Mouse (Mus musculus) stomach, adult 2 months (tissue): Measurements from ENCODE around the gene Foxk1. TPM values are rescaled to one million over a fixed set of nuclear protein-coding genes. Genes with fewer than 3 reads are reported as not detected.

Experiments
- polyA plus RNA-seq: library from polyadenylated mRNA; depleted of rRNA; stranded (reverse); fragments of >200 nt; gene quantifications from 2 replicates; pipeline ENCODE4 v1.2.3, GENCODE M21; 2012; rRNA removed

Foxk1 gene
- 7.6 and 8.4 TPM in 2 replicates for polyA plus RNA-seq

DNA sequence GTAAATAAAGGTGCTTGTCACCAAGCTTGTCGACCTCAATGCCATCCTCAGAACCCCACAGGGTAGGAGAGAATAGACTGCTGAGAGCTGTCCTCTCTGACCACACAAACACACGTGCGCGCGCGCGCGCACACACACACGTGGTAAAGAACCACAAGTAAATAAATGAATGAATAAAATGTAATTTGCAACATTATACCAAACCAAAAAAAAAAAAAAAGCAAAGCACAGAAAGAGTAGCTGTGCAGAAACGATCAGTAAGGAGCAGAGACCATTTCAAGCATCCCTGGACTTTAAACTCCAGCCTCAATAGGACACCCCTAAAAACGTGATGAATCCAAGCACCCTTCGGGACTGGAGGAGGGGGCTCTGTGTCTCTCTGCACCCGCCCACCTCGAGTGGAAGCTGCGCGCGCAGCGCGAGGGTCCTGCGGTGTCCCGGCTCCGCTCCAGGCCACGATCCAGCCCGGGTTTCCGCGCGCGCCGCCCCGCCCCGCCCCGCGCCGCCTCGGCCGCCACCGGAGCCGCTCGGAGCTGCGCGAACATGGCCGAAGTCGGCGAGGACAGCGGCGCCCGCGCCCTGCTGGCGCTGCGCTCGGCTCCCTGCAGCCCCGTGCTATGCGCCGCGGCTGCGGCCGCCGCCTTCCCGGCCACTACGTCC is at the start of gene Foxk1:
Foxk1 (plus strand) TSS at position 517 of the 660 bp plus-strand sequence.

DNA sequence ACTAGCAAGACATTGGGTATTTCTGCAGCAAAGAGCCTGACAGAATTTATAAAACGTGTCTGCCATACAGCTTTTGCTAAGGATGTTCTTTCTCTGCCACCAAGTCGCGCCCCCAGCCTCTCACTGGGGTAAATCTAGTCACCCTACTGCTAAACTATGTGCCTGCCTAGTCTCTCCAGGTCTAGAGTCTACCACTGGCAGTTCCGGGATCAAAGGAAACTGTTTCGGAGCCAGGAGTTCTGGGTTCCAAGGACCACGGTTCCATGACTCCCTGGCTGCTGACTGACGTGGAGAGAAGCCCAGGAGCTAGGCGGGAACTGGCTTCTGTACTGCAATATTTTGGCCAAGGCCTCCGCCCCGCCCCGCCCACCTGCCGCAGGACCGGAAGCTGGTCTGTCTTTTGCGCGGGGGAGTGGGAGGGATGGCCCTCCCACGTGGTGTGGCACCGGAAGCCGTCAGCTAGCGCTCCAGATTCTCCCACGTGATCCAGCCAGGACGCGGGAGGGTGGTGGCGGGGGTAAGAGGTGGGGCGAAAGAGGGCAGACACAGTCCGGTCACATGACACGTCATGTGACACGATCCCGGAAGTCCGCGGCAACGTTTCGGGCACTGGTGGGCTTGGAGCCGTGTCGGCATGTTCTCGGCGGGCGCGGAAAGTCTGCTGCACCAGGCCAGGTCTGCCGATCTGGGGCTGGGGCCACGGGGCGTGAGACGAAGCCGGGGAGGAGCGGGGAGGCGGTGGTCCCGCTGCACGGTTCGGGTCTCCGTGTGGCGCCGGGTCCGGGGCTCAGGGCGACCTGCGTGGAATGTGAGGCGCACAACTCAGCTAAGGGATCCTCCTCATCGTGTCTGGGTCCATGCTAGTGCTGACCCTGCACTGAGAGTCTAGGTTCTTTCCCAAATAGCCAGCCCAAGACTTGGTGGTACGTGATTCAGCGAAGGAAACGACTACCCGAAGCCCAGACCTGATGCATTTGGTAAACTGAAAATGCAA is 62.5 kb downstream of the Foxk1 start, which contains the start of gene Ap5z1:
Ap5z1 (plus strand) TSS at position 484 of the 994 bp plus-strand sequence.

Other genes with a start within 250 kb of the Foxk1 start
- gene Ap5z1, start 62.4 kb downstream of the Foxk1 start, polyA plus RNA-seq = 20.3 and 23.4 TPM in 2 replicates
- 0.01 TPM in 1 of 2 replicates, not detected in the other for gene Papolb, start 128.6 kb downstream of the Foxk1 start, polyA plus RNA-seq
- gene Radil, start 149.6 kb downstream of the Foxk1 start, polyA plus RNA-seq = 1.0 and 1.3 TPM in 2 replicates
- 0.08 and 0.18 TPM in 2 replicates for gene Mmd2, start 207.3 kb downstream of the Foxk1 start, polyA plus RNA-seq
- 11.8 and 13.4 TPM in 2 replicates for gene Wipi2, start 226.2 kb downstream of the Foxk1 start, polyA plus RNA-seq